Mouse (Mus musculus): ENCODE results near the gene Gm43552.
A peak's percentile ranks its signal among the peaks of the same experiment; 100 is the strongest.
"Not testable (repeated sequence)": the region's sequence is repeated elsewhere in the genome, so short reads cannot be mapped to it uniquely, and the experiment has no call there.

The Gm43552 gene

DNA sequence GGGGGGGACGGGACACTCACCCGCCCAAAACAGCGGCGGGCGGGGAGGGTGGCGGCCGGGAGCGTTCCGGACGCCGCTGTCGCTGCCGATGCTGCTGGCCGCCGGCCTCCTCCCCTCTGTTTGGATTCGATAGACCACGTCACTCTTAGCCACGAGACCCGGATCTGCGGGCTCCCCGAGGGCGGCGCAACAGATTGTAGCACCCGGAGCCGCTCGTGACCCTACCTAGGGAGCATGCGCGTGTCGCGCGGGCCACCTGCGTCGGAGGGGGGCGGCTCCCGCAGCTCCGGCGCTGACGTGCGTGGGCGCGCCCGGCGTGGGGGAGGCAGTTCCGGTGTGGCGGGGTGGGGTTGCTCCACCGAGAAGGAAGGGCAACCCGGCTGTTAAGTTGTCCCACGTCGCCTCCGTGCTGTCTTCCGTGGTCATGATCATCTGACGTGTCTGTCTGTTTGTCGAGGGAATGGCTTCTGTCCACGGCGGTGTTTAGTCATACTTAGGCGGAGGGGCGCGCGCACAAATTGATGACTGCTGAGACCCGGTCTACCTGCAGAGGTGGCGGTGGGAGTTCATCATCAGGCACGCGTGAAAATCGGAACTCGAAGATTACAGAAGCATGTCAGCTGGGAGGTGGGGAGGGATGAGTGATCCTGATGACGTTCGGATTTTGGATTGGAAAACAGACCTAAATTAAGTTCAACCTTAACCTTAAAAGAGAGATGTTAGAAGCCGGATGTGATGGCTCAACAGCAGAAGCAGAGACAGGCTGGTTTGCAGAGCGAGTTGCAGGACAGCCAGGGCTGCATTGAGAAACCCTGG is at the start of gene Gm43552:
Gene Gm43552 (minus strand): TSS at position 118 of the 816 bp plus-strand sequence.
- peak; percentile 98 for DNase-seq (ENCODE audit: low spot score)

DNA sequence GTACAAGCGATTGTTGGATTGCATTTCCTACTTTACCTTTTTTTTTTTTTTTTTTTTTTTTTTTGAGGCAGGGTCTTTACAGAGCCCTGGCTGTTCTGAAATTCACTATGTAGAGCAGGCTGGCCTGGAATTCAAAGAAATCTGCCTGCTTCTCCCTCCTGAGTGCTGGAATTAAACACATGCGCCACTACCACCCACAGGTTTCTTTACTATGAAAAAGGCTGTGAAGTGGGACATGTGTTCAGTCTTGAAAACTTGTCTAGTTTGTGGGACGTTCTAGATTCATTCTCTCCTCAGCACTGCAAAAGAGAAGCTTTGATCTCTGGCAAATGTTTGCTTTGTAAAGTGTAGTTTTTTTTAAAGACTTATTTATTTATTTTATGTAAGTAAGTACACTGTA is 49.3 kb upstream of the Gm43552 start:
- no peak for DNase-seq (ENCODE audit: low spot score)

DNA sequence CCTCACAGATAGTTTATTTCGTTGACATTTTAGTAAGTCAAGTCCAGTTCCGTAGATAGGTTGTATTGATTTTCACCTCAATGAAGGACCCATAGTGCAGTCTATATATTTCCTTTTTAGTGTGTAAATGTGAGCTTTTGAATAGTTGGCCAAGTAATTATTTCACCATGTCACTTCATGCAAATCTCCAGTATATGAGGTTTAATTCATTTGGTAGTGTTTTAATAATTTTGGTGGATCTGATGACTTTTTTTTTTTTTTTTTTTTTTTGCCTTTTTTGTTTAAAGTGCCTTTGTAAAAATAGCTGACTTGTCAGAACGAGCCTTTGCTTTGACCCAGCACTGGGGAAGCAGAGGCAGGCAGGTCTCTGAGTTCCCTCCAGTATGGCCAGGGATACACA is 47.2 kb upstream of the Gm43552 start:
- DNase-seq (ENCODE audit: low spot score), result no peak

DNA sequence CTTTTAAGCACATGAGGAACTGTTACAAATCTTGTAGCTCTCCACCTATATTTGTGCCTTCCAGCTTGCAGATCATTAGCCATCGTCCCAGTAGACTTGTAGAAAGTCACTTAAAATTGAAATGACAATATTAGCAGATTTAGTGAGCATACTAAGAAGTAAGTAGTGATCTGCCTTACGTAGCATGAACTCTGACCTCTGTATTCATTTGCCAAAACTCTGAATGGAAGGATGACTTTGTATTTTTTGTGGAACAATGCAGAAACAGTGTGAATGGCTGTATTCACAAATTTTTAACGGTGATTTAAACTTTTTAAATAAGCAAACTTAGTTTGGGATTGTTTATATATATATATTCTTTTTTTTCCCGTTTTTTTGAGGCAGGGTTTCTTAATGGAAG is 46.2 kb upstream of the Gm43552 start:
- no peak for DNase-seq (ENCODE audit: low spot score)

DNA sequence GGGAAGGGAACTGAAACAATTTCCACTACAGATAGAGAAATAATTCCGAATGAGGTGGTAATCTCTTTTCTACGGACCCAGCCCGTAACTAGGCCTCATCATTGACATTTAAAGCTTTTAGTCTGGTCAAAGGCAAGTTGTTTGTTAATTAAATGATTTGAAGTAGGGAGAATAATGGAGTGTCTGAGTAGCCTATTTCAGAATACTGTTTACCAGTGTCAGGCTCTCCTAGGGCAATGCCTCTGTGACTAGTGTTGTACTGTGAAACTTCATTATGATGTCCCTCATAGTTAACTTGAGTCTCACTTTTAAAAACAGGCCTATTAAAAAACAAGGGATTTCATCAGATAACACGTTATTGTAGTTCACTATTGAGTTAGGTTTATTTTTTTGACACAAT is 45.5 kb upstream of the Gm43552 start:
- no peak for DNase-seq (ENCODE audit: low spot score)

DNA sequence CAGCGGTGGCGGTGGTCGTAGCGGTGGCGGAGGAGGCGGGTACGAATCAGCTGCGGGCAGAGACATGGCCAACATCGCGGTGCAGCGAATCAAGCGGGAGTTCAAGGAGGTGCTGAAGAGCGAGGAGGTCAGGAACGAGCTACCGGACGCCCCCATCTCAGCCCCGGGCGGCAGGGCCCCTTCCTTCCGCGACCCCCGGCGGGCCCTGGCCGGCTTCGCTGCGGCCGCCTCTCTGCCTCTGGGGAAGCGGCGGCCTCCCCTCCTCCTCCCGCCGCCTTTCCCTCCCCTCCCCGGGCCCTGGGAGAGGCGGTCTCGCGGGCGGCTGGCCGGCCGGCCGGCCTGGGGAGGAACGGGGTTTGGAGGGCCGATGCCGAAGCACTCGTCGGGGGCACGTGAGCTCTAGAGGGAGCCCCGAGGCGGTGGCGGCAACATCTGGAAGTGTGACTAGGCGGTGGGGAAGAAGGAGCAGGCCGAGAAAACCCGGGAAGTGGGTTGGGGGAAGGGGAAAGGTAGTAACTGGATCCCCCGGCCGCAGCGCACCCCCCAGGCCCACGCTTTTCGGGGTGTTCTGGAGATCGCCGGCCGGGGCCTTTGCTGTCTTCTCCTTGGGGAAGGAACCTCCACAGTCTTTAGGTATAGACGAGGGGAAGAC is 44.9 kb upstream of the Gm43552 start:
- peak; percentile 36 for DNase-seq (ENCODE audit: low spot score)

DNA sequence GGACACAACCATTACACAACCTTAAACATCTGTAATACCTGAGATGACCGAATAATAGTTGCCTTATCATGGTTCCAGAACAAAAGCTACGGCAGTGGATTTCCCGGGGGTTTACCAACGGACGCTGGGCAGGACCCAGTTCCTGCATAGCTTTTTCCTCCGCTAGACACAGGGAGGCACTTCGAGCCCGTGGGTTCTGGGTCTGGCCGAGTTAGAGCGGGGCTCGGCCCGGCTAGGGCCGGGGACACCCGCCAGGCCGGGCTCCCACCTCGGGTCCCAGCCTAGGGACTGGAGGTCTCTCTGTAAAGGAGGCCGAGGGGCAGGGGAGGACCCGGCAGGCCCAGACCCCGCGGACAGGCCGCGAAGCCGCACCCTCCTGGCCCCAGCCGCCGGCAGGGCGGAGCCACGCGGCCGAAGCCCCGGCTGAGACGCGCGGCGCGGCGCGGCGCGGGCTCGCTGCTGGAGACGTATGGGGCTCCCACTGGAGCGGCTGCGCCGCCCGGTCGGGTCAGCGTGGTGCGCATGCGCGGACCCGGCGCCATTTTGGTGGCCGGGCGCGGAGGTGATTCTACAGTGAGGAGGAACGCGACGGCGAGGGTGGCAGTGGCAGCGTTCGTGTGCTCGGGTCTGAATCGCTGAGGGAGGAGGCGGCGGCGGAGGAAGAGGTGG is 44.3 kb upstream of the Gm43552 start, which contains the start of the genes Smim14 and Ube2k:
Gene Smim14 (minus strand): TSS at position 434 of the 669 bp plus-strand sequence.
Gene Ube2k (plus strand): TSS at position 483 of the 669 bp plus-strand sequence.
- DNase-seq (ENCODE audit: low spot score), result peak; percentile 94

DNA sequence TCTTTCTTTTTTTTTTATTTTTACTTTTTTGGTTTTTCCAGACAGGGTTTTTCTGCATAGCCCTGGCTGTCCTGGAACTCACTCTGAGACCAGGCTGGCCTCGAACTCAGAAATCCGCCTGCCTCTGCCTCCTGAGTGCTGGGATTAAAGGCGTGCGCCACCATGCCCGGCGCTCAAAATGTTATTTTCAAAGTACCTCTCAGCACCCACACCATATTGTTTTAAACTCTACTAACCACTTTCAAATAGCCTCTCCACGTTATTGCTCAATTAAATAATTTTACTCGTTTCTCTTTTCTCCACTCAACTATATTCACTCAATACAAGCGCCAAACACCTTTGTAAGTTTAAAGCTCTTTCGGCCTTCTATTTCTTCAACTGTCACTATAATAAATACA is 43.4 kb upstream of the Gm43552 start:
- DNase-seq (ENCODE audit: low spot score), result not testable (repeated sequence)

DNA sequence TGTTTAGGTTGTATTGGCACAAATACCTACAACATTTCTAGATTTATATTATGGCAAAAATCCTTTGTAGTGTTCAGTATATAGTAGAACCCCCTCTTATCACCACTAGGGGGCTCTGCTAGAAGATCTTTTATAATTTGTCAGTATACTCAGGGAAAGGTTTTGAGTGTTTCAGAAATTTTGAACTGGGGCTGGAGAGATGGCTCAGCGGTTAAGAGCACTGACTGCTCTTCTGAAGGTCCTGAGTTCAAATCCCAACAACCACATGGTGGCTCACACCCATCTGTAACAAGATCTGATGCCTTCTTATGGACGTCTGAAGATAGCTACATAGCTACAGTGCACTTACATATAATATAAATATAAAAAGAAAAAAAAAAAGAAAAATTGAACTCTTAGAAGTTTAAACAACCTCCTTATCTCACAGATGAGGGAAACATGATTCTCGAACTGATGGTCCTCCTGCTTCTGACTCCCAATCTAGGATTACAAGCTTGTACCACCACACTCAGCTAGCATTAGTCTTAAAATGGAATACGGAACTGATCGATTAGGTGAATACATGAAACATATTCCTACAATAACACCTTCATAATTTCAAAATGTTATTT is 42.9 kb upstream of the Gm43552 start:
- peak; percentile 64 for DNase-seq (ENCODE audit: low spot score)

DNA sequence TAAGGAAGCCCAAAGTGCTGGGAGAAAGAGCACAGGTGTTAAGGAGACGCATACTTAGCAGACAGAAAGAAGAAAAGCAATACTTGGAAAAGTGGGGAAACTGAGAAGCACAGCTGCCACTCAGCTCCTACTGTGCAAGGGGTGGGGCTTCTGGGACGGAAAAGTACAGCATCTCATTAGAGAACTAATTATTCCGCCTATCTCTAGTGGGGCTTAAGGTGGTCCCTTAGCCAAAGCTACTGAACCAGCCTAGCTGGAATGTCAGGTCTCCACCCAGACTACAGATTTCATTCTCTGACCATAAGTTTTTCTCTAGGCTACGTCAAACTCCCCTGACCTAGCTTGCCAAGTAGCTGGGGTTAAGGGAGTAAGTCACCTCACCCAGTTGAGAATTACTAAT is 41.9 kb upstream of the Gm43552 start:
- no peak for DNase-seq (ENCODE audit: low spot score)

DNA sequence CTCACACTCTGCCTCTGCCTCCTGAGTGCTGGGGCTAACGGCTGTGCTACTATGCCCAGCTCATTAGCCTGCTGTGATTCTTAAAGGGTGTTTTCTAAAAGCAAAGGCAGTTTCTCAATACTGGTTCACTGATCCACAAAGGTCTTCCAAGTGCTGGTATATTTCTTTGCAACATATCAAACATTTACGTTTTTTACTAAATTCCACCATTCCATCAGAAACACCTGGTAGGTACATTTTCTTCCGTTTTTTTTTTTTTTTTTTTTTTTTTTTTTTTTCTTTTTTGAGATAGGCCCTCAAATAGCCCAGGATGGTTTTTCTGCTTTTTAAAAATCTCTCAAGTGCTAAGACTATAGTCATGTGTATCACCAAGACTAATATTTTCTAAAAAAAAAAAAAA is 38.6 kb upstream of the Gm43552 start:
- no peak for DNase-seq (ENCODE audit: low spot score)

DNA sequence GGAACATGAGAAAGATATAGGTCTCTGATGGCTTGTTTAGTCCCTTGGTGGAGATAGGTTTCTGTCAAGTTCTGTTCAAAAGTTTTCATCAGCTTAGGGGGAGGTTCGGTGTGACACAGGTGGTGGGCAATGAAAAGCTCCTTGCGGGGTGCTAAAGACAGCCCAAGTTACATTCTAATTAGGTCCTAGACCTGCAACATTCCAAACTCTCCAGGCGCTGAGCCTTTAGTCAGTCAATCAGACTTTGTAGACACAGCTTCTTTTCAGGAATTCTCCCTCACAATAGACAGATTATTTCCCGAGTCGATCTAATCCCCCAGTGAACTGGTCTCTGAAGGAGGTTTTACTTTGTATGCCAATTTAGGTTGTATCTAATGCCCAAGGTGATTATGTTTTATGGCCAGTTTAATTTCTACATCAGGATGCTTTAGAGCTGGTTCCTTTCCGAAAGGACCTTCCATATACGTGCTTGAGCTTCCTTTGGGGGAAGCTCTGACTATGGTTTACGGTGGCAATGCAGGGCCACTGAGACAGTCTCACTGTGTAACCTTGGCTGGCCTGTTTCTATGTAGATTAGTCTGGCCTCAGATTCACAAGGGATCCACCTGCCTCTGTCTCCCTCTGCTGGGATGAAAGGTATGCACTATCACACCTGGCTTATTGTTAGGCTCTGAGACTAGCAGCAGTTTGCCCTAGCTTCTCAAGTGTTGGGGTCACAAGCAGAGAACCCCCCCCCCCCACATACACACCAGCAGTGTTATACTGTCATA is 33.2 kb upstream of the Gm43552 start:
- peak; percentile 36 for DNase-seq (ENCODE audit: low spot score)

DNA sequence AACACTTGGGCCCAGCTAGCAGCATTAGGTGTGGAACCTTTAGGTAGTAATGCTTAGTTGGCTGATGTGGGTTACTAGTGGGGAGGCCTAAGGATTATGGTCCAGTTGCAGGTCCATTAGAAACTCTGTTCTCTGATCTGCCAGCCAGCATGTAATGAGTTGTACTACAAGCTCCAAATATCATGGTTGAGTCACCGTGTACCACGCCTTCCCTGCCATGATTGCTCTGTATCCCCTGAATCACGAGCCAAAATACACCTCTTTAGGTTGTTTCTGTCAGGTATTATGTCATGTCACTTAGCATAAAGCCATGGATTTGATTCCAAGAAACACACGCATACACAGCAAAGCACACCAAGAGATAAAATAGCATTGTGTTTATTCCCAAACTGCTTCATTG is 32.2 kb upstream of the Gm43552 start:
- DNase-seq (ENCODE audit: low spot score), result no peak

DNA sequence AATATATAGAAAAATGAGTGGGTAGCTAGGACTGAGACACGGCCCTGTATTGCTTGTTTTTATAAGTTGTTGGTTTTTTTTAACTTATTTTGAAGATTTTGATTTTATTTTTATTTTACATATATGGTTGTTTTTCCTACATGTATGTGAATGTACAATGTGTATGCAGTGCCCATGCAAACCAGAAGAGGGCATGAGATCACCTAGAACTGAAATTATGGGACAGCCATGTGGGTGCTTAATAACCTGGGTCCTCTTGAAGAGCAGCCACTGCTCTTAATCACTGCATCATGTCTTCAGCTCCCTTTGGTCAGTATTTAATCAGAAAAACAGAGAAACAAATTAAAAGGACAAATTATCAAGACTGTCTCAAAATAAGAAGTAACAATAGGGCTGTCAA is 29.2 kb upstream of the Gm43552 start:
- no peak for DNase-seq (ENCODE audit: low spot score)

DNA sequence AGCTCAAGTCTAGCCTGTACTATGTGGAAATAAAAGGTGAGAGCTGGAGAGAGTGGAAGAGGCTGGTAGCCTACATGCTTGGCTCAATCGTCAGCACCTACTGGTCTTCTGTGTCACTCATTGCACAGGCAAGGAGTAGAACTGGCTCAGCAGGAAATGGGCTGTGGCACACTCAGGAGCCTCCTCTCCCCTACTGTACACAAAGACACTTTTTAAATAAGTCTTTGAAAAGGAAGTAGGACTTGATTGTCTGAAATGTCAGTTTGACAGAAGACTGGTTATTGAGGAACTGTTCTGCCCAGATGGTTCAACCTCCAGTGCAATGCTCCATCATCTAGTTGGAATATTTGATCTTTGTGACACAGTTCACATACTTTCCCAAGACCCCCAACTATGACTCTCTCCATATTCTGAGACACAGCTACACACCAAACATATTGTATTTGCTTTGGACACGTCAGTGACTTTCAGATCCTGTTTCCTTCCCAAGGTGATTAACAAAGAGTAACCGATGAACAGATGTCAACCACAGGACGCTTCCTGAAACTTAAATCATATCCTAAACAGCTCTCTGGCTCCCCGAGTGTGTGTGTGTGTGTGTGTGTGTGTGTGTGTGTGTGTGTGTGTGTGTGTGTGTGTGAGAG is 22.1 kb upstream of the Gm43552 start:
- peak; percentile 37 for DNase-seq (ENCODE audit: low spot score)

DNA sequence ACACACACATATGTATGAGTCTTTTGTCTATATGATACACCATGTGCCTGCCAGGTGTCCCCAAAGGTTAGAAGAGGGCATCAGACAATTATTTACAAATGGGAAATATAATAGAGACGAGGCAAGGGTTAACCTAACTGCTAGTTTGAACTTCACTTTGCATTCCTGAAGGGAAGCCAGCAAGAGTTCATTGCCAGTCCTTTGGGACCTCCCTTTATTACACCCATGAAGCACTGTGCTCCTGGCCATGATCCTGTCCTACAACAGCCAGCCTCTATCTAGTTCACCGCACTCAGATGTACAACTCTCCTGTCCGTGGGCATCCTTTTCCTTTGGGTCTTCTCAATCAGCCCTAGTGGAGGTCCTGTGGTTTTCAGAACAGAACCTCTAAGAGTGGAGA is 20.9 kb upstream of the Gm43552 start:
- no peak for DNase-seq (ENCODE audit: low spot score)

DNA sequence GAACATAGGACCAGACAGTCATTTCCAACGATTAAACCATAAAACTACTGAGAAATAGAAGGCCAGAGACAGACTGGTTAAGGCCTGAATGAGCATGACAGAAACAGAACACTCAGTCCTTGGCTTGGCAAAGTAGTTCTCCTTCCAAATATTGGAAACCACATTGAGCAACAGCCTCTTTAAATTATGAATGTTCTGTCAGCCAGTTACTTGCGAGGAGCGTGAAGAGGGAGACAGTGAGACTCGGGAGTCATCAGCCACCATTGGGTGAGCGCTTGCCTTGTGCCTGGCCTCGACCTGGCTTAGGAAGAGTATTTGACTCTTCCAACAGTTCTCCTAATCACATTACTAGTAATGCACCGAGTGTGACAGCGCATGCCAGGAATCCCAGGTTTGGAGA is 15.8 kb upstream of the Gm43552 start:
- DNase-seq (ENCODE audit: low spot score), result peak; percentile 49

DNA sequence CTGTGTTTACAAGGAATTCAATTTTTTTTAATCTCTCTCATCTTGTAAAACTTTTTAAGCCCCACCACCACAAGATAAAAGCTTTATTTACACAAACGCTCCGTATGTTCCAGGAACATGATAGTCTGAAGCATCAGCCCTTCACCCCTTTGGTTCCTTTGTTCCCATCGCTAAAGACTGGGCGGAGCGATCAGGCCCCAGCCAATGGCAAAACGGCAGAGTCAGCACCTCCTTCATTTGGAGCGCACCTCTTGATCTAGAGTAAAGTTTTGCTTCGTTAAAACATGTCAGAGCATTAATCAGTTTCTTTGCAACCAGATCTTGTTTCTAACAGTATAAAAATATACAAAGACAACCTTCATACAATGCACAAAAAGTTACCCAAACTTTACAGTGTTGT is 13.2 kb upstream of the Gm43552 start:
- no peak for DNase-seq (ENCODE audit: low spot score)

DNA sequence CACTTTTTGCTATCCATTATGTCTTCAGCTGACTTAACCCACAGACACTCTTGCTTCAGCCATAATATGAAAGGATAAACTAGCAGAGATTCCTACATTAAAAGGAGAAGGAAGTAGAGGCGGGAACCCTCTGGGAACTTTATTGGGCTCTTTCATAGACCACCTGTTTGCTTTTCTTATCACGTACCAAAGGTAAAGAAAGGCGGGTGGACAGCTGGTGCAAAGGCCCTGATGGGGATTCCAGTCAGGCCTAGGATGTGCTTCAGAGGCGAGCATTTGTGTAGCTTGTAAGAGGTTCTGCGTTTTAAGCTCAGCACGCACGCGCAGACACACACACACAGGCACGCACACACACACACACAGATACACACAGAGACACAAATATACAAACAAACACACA is 8.8 kb upstream of the Gm43552 start:
- DNase-seq (ENCODE audit: low spot score), result no peak

DNA sequence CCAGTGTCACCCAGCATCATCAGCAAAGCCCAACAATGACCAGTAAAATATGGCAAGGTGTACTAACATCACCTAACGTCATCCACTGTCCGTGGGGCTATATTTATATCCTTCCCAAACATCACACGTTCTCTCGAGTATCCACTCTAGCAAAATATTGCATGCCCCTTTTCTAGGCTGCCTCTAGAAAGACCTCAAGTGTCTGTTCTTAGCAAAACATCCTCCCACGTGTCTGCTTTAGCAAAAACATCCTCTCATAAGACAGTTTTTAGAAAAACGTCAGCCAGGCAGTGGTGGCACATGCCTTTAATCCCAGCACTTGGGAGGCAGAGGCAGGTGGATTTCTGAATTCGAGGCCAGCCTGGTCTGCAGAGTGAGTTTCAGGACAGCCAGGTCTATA is 7.6 kb upstream of the Gm43552 start:
- no peak for DNase-seq (ENCODE audit: low spot score)
